Mouse (Mus musculus): ENCODE data around the gene Gng8. TPM values are rescaled to one million over a fixed set of nuclear protein-coding genes. Genes with fewer than 3 reads are reported as not detected.

Gng8 gene
- polyA plus RNA-seq, 2 experiments from 2014 or later: not detected

DNA sequence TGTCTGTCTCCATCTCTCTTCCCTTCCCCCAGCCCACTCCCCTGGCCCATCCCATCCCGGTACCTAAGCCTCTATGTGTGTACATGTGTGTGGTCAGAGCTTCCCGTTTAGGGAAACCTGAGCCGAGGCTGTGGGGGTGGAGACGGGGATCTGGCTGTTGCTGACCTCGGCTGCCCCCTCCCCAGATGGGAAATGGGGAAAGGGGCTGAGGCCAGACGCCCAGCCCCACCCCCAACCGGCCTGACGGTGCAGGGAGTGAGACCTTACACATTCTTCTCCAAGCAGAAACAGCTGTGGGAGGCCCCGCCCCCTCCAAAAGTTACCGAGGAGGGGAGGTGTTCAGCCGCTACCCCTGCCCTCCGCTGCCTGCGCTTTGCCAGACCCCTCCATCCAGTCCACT lies 15.0 kb upstream of the Gng8 start:
- no peak for ATAC-seq

DNA sequence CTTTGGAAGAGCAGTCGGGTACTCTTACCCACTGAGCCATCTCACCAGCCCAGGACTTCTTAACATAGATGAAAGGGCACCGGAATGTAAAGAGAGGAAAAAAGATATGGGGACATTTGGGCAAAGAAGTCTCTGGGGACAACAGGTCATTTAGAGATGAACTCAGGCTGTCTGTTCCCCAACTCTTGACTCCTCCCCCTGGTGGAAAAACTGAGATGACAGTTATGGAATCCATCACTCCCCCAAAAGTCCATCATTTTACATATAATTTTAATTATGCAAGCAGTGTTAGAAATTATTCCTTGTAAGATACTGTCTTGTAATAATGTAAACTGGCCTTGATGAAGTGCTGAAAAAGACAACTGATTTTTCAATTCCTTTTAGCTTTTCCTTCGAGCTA lies 13.9 kb upstream of the Gng8 start:
- ATAC-seq: no peak

DNA sequence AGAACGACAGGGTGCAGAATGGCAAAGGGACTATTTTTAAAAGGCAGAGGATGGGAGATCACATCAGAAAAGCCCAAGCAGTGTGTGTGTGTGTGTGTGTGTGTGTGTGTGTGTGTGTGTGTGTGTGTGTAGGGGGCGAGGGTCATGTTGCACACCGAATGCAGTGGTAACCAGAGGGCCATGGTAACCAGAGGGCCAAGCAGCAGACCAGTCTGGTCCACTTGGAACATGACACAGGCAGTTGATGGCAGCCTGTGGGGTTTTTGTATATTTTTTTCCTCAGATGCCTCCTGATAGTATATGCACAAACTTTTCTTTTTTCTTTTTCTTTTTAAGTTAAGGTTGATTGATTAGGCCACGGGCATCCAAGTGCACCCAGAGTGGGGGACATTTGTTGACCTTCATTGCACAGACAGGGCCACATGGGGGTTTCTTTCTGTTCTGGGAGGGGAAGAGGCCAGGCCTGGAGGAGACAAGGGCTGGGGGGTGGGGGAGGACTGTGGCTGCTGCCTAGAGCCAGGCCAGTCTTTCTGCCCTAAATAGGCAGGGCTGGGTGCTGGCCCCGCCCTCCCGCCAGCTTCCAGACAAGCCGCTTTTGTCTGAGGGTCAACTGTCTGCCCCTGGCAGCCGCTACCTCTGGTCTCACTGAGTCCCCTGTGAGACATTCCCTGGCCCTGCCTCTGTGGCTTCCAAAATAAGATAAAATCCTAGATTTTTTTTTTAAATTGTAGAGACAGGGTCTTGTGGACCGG lies 11.6 kb upstream of the Gng8 start:
- ATAC-seq: no peak

DNA sequence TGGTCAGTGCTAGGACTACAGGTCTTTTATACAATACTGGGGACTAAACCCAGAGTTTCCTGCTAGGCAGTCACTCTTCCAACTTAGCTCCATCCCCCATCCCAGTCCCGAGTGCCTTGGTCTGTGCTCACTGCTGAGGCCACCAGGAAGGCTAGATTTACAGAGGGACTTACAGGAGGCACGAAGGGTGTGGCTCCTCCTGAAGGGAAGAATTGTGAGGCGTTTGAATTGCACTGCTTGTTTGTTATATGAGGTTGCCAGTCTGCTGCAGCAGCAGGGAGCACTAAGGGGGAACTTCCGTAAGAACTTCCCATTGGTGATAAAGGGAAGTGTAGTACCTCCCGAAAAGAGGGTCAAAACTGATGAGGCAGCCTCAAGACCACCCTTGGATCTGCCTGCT lies 11.0 kb upstream of the Gng8 start:
- ATAC-seq: no peak

DNA sequence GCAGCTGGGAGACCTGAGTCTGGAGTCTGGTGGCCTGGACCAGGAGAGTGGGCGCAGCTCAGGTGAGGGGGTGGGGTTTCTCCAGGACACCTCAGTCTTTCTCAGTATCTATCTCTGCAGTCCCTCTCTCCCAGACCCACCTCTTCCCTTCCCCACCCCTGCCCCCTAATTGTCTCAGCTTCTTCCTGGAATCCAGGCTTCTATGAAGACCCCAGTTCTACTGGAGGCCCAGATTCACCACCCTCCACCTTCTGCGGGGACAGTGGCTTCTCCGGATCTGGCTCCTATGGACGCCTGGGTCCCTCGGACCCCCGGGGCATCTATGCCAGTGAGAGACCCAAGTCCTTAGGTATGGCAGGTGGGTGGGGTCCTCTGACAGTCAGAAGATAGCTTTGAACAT lies 8.4 kb upstream of the Gng8 start:
- ATAC-seq: no peak

DNA sequence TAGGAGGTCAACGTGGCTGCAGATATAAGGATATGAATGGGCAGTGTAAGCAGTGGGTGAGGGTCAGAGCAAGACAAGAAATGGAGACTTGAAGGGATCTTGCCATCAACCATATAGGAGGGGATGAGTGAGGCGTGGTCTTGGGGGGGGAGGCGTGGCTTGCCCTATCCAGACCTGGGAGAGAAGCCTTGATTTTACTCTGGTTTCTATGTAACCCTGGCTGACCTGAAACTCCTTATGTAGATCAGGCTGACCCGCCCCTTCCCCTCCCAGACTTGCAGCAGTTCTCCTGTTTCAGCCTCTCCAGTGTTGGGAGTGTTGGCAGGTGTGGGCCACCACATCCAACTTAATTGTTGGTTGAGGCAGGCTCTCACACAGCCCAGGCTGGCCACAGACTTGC lies 7.3 kb upstream of the Gng8 start:
- no peak for ATAC-seq

DNA sequence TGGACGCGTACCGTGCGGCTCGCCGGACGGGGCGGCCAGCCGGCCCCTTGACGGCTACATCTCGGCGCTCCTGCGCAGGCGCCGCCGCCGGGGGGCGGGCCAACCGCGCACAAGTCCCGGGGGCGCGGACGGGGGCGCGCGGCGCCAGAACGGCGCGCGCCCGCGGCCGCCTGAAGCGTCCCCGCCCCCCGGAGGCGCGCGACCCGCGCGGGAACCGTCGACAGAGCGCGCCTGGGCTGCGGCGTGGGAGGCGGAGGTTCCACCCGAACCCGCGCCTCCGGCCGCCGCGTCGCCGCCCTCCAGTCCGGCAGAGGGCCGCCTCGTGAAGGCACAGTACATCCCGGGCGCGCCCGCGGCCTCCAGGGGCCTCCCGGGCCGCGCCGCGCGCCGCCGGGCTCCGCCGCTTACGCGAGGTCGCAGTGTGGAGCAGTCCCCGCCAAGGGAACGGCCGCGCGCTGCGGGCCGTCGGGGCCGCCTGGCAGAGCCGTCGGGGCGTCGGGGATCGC lies 6.3 kb upstream of the Gng8 start:
- no peak for ATAC-seq

DNA sequence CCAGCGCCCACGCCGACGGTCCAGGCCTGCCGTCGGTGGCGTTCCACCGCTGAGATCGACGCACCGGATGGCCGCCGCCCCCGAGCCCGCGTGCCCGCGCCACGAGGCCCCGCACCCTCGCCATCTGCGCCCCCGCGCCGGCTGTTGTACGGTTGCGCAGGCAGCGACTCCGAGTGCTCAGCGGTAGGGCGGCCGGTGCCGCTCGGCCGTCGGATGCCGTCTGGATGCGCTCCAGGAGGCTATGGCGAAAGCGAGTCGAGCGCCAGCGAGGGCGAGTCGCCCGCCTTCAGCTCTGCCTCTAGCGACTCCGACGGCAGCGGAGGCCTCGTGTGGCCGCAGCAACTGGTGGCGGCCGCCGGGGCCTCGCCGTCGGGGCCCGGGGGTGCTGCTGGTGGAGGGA lies 5.7 kb upstream of the Gng8 start:
- no peak for ATAC-seq

DNA sequence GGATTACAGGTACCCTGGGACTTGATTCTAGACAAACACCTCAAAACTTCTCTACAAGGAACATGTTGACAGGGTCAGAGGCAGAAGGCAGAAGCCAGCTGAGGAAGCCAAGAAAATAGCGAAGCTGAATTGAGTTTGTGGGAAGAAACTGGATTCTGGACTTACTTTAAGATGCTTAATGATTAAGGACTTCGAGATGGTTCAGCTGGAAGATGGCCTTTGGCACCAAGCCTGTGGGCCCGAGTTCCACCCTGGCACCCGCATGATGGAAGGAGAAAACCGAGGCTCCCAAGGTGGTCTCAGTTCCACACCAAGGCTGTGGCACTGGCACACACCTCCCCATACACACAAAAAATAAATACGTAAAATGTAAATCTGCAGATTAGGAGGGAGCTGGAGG lies 1.1 kb upstream of the Gng8 start:
- ATAC-seq: no peak

DNA sequence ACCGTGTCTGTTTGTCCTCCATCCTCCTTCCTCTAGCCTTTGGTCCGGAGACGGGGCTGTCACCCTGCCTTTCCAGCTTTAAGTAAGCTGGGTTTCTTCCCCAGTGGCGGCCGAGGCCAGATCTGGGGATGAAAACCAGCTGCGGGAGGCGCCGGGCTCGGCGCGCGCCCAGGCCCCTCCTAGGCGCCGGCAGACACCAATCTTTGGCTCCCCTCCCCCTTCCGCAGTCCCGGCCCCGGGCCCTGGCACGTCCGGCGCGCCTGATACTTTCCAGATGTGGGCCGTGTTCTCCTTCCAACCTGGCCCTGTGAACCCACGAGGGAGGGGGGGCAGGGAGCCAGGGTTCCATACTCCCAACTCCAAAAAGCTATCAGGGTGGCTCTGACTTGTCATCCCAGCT lies 642 bp upstream of the Gng8 start:
- ATAC-seq: no peak

DNA sequence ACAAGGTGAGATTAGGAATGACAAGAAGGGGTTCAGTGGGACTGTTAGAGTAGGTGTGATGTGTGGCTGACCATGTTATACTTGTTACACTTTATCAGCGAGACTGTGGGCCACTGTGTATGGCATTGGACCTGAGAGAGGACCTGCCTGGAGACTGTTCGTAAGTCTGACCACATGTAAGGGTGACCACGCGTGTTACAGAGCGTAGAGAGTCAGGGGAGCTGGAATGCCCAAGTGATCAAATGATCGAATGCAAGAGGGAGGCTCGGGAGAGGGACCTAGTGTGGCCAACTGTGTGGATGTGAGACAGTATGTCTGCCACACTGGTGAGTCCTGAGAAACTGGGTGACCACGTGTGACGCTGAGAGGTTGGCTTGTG lies 755 bp downstream of the Gng8 start:
- ATAC-seq: no peak

DNA sequence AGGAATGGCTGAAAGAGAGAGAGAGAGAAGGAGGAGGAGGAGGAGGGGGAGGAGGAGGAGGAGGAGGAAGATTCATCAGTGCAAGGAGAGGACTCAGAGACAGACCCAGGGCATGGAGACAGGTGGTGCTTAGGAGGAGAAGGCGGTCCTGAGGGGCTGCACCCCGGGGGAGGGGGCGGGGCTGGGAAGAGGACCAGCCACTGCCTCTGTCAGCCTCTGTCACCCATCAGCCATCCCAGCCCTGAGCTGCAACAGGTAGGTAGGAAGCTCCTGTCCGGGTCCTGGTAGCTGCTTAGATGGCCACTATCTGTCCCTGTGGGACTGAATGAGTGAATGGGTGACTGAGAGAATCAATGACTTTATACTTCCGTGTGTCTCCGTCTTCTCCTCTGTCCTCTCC lies 2.0 kb downstream of the Gng8 start:
- no peak for ATAC-seq

DNA sequence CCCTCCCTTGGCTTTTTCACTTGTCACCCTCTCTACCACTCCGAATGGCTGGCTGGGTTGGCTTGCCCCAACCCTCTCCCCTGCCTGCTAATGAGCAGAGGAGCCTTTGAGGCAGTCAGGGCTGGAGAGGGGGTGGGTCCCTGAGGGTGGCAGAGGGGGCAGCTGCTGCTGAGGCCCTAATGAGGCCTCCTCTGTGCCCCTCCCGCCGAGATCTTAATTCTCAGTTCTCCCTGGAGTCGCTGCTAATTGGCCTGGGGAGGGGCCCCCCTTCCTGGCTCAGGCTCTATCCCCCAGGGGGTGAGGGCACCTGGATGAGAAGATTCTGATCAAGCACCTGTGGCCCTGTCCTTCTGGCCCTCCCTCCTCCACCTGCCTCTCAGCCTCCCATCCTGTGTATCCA lies 2.7 kb downstream of the Gng8 start:
- no peak for ATAC-seq

DNA sequence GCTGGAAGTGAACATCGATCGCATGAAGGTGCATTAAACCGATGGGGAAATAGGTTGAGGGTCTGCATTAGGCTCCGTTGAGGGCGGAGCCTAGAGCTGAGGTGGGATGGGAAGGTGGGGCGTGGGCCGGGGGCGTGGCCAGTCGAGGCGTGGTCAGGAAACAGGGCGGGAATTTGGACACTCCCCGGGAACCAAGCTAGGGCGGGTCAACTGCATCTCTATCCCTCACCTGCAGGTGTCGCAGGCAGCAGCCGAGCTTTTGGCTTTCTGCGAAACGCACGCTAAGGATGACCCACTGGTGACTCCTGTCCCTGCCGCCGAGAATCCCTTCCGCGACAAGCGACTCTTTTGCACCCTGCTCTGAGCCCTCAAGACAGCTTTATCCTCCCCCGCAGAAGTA lies 3.4 kb downstream of the Gng8 start:
- ATAC-seq: peak; percentile 31

DNA sequence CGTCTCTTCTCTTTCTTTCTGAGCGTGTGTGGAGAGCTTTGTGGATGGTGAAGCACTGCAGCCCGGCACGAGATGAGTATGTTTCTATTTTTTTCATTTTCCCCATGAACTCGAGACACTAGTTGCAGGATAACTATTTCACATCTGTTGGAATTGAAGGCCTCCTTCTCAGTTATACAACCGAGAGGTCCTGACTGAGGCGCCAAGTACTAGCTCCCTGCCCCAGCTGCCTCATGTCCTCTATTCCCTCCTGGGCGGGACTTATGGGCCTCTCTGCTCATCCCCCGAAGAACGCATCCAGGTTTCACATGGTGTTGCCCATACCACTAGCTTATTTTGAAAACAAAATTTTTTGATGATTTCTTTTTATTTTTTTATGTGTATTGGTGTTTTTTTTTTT lies 3.9 kb downstream of the Gng8 start:
- no peak for ATAC-seq

DNA sequence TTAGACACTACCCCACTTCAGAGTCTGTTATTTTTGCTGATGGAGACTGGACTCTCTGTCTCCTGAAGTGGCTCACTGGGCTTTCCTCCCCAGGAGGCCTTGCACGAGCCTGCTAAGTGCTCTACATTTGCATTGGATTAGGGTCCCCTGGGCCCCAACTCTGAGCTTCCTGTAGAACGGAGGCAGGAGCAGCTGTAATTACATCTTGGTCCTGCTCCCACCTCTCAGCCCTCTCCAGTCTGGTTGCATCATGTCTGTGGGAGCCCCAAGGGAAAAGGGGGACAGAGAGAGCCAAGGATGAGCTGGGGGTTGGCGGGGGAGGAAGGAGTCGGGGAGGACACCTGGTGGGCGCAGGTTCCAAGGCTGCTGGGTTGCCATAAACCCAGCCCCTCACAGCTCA lies 8.9 kb downstream of the Gng8 start:
- no peak for ATAC-seq

DNA sequence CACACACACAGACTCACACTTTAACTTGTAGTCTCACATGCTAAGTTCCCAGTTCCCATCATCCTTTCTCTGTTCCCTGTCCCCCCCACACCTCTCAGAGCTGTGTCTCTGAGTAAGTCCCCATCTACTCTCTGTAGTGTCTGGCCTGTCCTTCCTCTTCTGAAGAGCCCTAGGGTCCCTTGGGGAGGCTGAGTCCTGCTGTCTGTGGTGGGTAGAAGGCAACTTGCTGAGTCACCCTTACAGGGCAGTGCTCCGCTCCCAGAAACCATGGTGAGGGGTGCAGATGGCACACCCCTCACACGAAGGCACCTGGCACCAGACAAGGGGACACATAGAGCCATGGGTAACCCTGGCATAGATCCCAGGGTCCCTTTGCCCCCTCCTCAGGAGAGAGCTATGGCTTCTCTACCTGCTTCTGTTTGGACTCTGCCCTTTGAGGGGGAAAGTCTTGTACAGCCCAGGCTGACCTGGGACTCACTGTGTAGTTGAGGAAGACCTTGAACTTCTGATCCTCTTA lies 11.9 kb downstream of the Gng8 start:
- ATAC-seq: no peak

DNA sequence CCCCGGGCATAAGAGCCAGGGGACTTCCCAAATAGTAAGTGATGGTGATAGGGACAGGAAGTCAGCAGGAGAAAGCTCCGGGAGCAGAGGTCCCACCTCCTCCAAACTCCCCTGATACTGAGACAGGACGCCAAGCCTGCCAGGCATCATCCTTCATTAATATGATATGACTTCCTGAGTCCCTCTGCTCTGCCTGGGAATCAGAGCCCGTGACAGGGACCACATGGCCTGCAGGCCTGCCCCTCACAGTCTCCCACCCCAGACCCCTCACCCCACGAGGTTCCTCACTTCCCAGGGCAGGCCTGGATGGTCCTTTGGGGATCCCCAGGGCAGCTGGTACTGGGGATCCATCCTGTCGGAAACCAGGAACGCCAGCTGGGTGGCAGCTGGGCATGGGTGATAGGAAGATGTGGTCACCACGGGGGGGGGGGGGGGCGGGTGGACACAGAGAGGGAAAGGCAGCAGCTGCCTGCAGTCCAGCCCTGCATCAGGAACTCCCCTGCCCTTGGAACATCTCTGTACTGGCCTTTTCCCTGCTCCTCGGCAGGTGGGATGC lies 12.6 kb downstream of the Gng8 start:
- no peak for ATAC-seq

DNA sequence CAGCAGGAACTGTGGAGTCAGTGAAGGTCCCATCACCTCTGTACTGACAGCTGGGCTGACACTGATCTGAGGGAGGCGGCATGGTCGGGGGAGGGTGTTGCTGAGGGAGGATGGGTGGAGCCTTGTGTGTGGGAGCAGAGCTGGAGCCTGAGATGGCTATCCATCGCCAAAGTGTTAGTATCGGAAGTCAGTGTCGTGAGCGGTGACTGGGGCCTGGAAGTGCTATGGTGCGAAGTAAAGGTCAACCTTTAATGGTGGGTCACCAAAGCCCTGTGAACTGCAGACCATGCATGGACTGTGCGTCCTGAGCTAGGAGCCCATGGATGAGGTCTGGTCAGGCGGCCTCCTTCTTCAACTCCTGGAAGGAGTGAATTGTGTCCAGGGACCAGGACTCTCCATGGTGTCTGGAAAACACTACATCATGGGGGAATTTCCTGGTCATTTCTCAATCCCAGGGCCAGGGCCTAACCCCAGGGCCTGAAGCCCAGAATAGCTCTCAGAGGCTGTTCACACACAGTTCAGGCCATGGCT lies 14.0 kb downstream of the Gng8 start:
- peak; percentile 21 for ATAC-seq

DNA sequence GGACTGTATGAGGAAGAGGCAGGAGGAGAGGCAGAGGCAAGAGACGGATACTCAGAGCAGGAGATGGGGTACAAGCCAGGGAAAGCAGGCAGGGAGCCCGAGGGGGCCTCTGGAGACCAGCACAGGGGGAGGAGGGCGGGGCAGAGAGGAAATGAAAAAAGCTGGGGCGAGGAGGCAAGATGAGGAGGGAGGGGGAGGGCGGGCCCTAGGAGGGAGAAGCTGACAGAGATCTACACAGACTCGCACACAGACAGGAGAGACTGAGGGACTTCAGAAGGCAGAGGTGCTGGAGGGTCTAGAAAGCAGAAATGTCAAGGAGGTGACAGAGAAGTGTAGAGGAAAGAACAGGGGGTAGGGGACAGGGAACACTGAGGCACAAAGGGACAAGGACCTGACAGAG lies 14.7 kb downstream of the Gng8 start, which contains the start of gene Ptgir:
Gene Ptgir (plus strand): TSS at position 210 of the 400 bp plus-strand sequence.
- ATAC-seq: peak; percentile 34

DNA sequence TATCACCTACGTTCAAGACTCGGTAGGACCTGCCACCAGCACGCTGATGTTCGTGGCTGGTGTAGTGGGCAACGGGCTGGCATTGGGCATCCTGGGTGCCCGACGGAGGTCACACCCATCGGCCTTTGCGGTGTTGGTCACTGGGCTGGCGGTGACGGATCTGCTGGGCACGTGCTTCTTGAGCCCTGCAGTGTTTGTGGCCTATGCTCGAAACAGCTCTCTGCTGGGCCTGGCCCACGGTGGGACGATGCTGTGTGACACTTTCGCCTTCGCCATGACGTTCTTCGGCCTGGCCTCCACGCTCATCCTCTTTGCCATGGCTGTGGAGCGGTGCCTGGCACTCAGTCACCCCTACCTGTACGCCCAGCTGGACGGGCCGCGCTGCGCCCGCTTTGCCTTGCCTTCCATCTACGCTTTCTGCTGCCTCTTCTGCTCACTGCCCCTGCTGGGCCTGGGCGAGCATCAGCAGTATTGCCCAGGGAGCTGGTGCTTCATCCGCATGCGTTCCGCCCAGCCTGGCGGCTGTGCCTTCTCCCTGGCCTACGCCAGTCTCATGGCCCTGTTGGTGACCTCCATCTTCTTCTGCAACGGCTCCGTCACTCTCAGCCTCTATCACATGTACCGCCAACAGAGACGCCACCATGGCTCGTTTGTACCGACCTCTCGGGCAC lies 15.4 kb downstream of the Gng8 start:
- ATAC-seq: no peak

DNA sequence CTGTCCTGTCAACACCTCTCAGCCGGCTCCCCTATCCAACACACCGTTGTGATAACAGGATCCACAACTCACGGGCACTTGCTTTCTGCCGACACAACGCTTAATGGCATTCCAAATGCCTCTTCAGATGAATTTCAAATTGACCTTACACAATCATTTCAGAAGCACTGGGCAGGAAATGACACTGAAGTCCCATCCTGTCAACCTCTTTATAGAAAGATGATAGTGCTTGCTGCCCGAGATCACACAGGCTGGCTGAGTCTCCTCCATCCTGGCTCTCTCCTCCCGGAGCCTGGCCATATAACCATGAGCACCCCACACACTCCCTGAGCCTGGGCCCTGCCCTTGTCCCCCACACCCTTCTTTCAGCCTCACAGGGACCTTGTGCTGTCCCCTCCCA lies 16.3 kb downstream of the Gng8 start:
- ATAC-seq: peak; percentile 60

DNA sequence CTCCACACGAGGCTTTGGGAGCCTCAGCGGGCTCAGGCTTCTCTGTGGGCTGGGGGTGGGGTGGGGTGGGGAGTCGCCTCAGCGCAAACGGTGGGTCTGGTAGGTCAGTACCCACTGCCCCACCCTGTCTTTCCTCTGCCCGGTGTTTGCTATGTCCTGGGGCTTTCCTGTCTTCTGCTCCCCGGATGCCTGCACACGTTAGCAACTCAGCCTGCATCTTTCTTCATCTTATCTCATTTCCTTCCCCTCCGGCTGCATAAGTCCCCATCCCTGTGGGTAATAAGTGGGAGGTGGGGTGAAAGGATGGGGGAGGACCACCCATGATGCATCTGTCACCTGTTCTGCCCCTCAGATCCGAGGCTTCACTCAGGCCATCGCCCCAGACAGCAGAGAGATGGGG lies 16.8 kb downstream of the Gng8 start:
- ATAC-seq: no peak

DNA sequence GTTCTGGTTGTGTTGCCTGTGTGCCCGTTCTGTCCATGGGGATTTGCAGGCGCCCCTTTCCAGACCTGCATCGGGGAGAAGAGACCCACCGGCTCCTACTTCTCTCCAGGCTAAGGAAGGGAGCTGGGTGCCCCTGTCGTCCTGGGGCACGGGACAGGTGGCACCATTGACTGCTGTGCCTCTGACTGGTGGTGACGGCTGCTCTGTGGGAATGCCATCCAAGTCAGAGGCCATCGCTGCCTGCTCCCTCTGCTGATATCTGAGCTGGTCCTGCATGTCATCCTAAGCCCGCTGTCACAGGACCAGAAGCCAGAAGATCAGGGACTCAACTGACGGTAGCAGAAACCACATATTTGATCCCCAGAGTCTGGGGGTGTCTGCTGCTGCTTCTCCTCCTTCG lies 17.3 kb downstream of the Gng8 start:
- no peak for ATAC-seq

Data from activated CD4-positive, CD25-positive, alpha-beta regulatory T cell, adult 4 months (primary cell).